Mouse (Mus musculus): Measurements from ENCODE around the gene Srl. TPM values are rescaled to one million over a fixed set of nuclear protein-coding genes. Genes with fewer than 3 reads are reported as not detected.

Gene Srl
- polyA plus RNA-seq, 1 experiment from 2014 or later: 3.1 TPM

DNA sequence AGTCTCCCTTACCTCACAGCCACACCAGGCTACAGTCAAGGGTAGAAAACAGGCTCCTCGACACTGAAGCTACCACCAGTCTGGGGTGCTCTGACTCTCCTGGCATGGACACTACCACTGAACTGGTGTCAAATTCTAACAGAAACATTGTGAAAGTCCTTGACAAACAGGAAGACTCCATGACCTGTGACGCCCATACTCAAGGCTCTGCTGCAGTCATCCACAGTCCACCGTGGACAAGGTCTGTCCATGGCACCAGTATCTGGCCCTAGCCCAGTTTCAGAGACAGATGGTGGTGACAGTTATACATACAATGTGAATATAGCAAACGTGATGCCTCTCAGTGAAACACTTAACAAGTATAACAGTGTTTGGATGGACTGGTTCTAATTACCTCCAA is 109.8 kb downstream of the Srl start:
- 72% methylated on average over 4 of the region's 4 CpGs for WGBS
- Histone ChIP-seq H3K4me1 (replicated peaks; ENCODE audit: control insufficient read depth, insufficient read depth) (no peaks in the 10 kb centered on the region), H3K4me3 (ENCODE audit: low read depth, low read length) (no peak overlapping the region), H3K27me3 (ENCODE audit: control insufficient read depth, insufficient read depth, low read length) (no peaks in the 10 kb centered on the region), H3K9me3 (ENCODE audit: control insufficient read depth, low read length) (no peaks in the 10 kb centered on the region), H3K27ac (replicated peaks) (no peak overlapping the region), H3K9ac (ENCODE audit: low read length) (no peak overlapping the region), H3K36me3 (ENCODE audit: control insufficient read depth, insufficient read depth, low read length) (no peaks in the 10 kb centered on the region), H3K4me2 (replicated peaks; ENCODE audit: low read depth) (no peak overlapping the region)
- ATAC-seq (ENCODE audit: low FRiP score, low TSS enrichment): no peak
- no peak for DNase-seq (ENCODE audit: low spot score)
- no peak for TF ChIP-seq CTCF (IDR thresholded peaks at IDR 0.05; ENCODE audit: low read depth)

DNA sequence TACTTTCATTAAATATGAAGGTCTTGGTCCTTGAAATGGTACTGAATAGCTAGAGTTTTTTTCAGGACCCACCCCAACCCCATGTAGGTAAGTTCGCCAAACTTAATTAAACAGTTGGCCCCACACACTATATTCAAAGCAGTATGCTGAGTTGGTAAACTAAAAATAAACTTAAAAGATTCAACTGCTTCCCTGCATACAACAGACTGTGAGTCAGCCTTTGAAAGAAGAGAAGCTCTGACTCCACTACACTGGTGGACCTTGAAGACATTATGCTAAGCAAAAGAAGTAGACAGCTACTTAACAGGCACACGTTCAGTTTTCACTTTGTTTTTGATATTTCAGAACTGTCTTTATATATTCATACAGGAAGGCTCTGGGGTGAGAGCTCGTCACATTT is 110.6 kb downstream of the Srl start:
- H3K4me1 ChIP-seq (replicated peaks; ENCODE audit: control insufficient read depth, insufficient read depth): no peaks in the 10 kb centered on the region
- 83% methylated on average over 3 of the region's 3 CpGs for WGBS
- H3K9me3 ChIP-seq (ENCODE audit: control insufficient read depth, low read length): no peaks in the 10 kb centered on the region
- TF ChIP-seq CTCF (IDR thresholded peaks at IDR 0.05; ENCODE audit: low read depth): no peak
- no peak for TF ChIP-seq EP300 (optimal IDR thresholded peaks at IDR 0.05)
- no peak for ATAC-seq (ENCODE audit: low FRiP score, low TSS enrichment)
- no peaks in the 10 kb centered on the region for H3K36me3 ChIP-seq (ENCODE audit: control insufficient read depth, insufficient read depth, low read length)
- no peaks in the 10 kb centered on the region for H3K27me3 ChIP-seq (ENCODE audit: control insufficient read depth, insufficient read depth, low read length)
- H3K27ac ChIP-seq (replicated peaks): no peak overlapping the region
- DNase-seq (ENCODE audit: low spot score): no peak
- no peak overlapping the region for H3K4me2 ChIP-seq (replicated peaks; ENCODE audit: low read depth)
- H3K4me3 ChIP-seq (ENCODE audit: low read depth, low read length): no peak overlapping the region
- H3K9ac ChIP-seq (ENCODE audit: low read length): no peak overlapping the region

DNA sequence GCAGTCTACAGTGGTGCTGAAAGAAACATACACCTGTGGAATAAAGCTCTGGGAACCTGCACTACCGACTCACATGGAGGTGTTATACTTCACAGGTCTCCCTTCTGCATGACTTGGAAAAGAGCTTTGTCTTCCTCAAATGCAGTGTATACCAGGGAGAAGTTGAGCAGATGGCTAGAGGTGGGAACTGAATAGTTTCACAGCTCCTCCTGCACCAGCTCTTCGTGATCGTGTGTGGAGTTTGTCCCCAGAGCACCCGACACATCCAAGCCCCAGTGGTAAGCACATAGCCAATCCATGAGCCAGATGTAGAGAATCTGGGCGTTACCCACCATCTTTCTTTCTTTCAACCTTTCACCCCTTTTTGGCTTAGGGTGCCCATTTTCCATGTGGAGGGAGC is 111.4 kb downstream of the Srl start:
- Histone ChIP-seq H3K4me1 (replicated peaks; ENCODE audit: control insufficient read depth, insufficient read depth) (no peaks in the 10 kb centered on the region), H3K4me2 (replicated peaks; ENCODE audit: low read depth) (no peak overlapping the region), H3K9me3 (ENCODE audit: control insufficient read depth, low read length) (no peaks in the 10 kb centered on the region), H3K27me3 (ENCODE audit: control insufficient read depth, insufficient read depth, low read length) (no peaks in the 10 kb centered on the region), H3K9ac (ENCODE audit: low read length) (no peak overlapping the region), H3K4me3 (ENCODE audit: low read depth, low read length) (no peak overlapping the region), H3K36me3 (ENCODE audit: control insufficient read depth, insufficient read depth, low read length) (no peaks in the 10 kb centered on the region), H3K27ac (replicated peaks) (no peak overlapping the region)
- WGBS: 78% methylated on average over 5 of the region's 5 CpGs
- ATAC-seq (ENCODE audit: low FRiP score, low TSS enrichment) (no peak), DNase-seq (ENCODE audit: low spot score) (no peak)
- no peak for TF ChIP-seq CTCF (IDR thresholded peaks at IDR 0.05; ENCODE audit: low read depth)
- TF ChIP-seq EP300 (optimal IDR thresholded peaks at IDR 0.05): no peak

Other genes starting within 250 kb of the Srl start
- 1.2 and 1.3 TPM in 2 replicates for gene Adcy9, start 121.3 kb downstream of the Srl start, polyA plus RNA-seq (2015; fragmentation: Nextera tagmentation; extraction: Ambion mirVana)
- gene Tfap4, start 18.0 kb upstream of the Srl start, polyA plus RNA-seq (2015; fragmentation: Nextera tagmentation; extraction: Ambion mirVana): 8.9 and 10.6 TPM in 2 replicates
- gene Glis2, start 52.9 kb upstream of the Srl start, polyA plus RNA-seq (2015; fragmentation: Nextera tagmentation; extraction: Ambion mirVana): 11.6 and 11.7 TPM in 2 replicates
- gene Pam16, start 83.2 kb upstream of the Srl start, polyA plus RNA-seq (2015; fragmentation: Nextera tagmentation; extraction: Ambion mirVana): 65.4 and 71.9 TPM in 2 replicates
- 8.8 and 9.6 TPM in 2 replicates for gene Vasn, start 98.1 kb upstream of the Srl start, polyA plus RNA-seq (2015; fragmentation: Nextera tagmentation; extraction: Ambion mirVana)
- 47.0 and 49.2 TPM in 2 replicates for gene Dnaja3, start 98.2 kb upstream of the Srl start, polyA plus RNA-seq (2015; fragmentation: Nextera tagmentation; extraction: Ambion mirVana)
- 7.6 and 8.1 TPM in 2 replicates for gene Coro7, start 138.0 kb upstream of the Srl start, polyA plus RNA-seq (2015; fragmentation: Nextera tagmentation; extraction: Ambion mirVana)
- 15.5 and 17.2 TPM in 2 replicates for gene Nmral1, start 177.5 kb upstream of the Srl start, polyA plus RNA-seq (2015; fragmentation: Nextera tagmentation; extraction: Ambion mirVana)
- gene Hmox2, start 184.5 kb upstream of the Srl start, polyA plus RNA-seq (2015; fragmentation: Nextera tagmentation; extraction: Ambion mirVana): 57.4 and 60.6 TPM in 2 replicates
- 35.4 and 38.8 TPM in 2 replicates for gene Cdip1, start 248.5 kb upstream of the Srl start, polyA plus RNA-seq (2015; fragmentation: Nextera tagmentation; extraction: Ambion mirVana)

Measured in stomach, postnatal 0 days (tissue).